Mouse (Mus musculus) bone marrow macrophage, adult 2 months (primary cell): Measurements from ENCODE around the gene Fam189a2. TPM values are rescaled to one million over a fixed set of nuclear protein-coding genes. Genes with fewer than 3 reads are reported as not detected.

Experiments
- H3K27ac ChIP-seq: 2 replicates; pipeline ENCODE4 v1.5.1; 2012; ENCODE audit warnings: low read depth, low read length; ENCODE audit not compliant: insufficient read depth
- H3K4me1 ChIP-seq: 2 replicates; pipeline ENCODE4 v1.6.1; 2012; ENCODE audit warnings: low read length; ENCODE audit not compliant: control insufficient read depth, insufficient read depth
- H3K4me3 ChIP-seq: 2 replicates; pipeline ENCODE4 v1.5.1; 2012; ENCODE audit warnings: mild to moderate bottlenecking, low read length, moderate library complexity; ENCODE audit not compliant: insufficient read depth
- CTCF ChIP-seq: IDR thresholded peaks from 2 replicates; pipeline ENCODE4 v1.5.1; 2012; ENCODE audit warnings: low read depth, mild to moderate bottlenecking, low read length, moderate library complexity
- POLR2A ChIP-seq: IDR thresholded peaks from 2 replicates; pipeline ENCODE4 v1.6.1; 2012; ENCODE audit warnings: mild to moderate bottlenecking, low read depth, low read length, borderline replicate concordance
- polyA plus RNA-seq: library from polyadenylated mRNA; stranded (reverse); fragments of >200 nt; gene quantifications from 2 replicates; pipeline ENCODE4 v1.2.4, GENCODE M21; 2012; ENCODE audit not compliant: missing spikeins, insufficient read depth, insufficient read length

Gene Fam189a2
- not detected in 2 replicates for polyA plus RNA-seq

- Histone ChIP-seq H3K4me1 (peaks cover 8% of the 10 kb centered on the region), H3K4me3 (peak within 1 kb of the TSS; percentile 79), H3K27ac (no peak within 1 kb of the TSS)
- TF ChIP-seq POLR2A, result no peak
- TF ChIP-seq CTCF, result no peak
Observed at GRCm38 (mm10) chr19:24030871-24031556, at the start of gene Fam189a2. TSS of gene Fam189a2 (minus strand) at chr19:24031019.

DNA sequence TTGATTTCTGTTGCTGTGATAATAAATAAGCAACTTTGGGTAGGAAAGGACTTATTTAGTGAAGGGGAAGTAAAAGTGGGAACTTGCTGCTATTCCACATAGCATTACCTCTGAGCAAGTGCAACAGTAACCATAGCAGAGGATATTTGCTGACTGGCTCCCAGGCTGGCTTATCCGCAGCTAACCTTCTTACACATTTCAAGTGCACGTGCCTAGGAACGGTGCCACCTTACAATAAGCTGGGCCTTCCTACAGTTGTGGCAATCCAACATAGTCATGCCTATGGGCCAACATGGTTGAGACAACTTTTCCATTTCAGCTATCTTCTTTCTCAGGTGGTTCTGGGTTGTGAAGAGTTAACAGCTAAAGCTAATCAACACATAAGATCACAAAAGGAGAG is 46.8 kb upstream of the Fam189a2 start:
- TF ChIP-seq POLR2A (no peak), CTCF (no peak)
- H3K4me1 ChIP-seq, result peaks cover 24% of the 10 kb centered on the region
- no peak overlapping the region for H3K4me3 ChIP-seq
- no peak overlapping the region for H3K27ac ChIP-seq

DNA sequence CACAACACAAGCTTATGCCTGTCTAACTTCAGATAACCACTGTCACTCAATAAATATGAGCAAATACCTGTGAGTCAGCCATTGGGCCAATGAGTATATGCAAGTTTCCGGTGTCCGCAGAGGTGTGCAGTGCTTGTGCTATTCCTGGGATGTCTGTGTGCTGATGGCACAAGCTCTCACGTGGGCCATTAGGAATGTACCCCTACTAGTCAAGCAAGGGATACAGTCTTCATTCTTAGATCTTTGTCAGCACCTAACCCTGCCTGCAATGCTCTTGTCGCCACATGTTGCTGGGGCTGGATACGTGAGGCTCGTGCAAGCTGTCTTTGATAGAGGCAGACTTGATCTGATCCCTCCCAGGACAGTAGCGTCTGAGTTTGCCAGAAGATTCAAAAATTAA is 45.7 kb upstream of the Fam189a2 start:
- no peak for TF ChIP-seq POLR2A
- no peak for TF ChIP-seq CTCF
- no peak overlapping the region for H3K4me3 ChIP-seq
- peaks cover 24% of the 10 kb centered on the region for H3K4me1 ChIP-seq
- no peak overlapping the region for H3K27ac ChIP-seq

- TF ChIP-seq POLR2A (no peak), CTCF (no peak)
Observed at GRCm38 (mm10) chr19:24075927-24076326, 45.1 kb upstream of the Fam189a2 start.

GRCm38 (mm10) chr19:24073155-24073554 is 42.3 kb upstream of the Fam189a2 start:
- Histone ChIP-seq H3K4me1 (peaks cover 19% of the 10 kb centered on the region), H3K27ac (no peak overlapping the region), H3K4me3 (no peak overlapping the region)
- no peak for TF ChIP-seq CTCF
- TF ChIP-seq POLR2A, result no peak

More at GRCm38 (mm10) chr19:24075927-24076326, 45.1 kb upstream of the Fam189a2 start:
- H3K4me1 ChIP-seq, result peaks cover 22% of the 10 kb centered on the region
- no peak overlapping the region for H3K4me3 ChIP-seq
- H3K27ac ChIP-seq, result no peak overlapping the region

DNA sequence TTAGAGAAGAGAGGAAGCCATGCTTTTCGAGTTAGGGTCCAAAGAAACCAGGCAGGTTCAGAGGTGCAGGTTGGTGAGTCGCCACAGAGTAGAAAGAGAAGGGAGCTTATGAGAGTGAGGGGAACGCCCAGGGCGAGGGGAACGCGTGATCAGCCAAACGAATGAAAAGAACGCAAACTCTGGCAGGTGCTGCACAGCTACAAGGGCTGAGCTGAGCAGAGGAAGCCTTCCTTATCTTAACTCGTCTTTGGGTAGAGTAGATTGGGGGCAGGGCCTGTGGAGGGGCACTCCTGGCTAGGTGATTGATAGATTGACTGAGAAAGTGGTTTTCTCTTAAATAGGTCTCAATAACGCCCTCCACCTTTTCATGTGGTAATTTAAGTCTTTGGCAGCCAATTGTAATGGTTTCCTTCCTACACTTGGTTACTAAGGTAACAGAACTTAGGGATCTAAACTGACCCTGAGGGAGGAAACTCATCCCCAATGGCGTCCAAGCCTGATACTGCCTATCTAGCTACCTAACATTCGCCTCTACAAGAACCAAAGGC is 33.6 kb upstream of the Fam189a2 start:
- Histone ChIP-seq H3K4me3 (no peak overlapping the region), H3K27ac (no peak overlapping the region), H3K4me1 (no peaks in the 10 kb centered on the region)
- TF ChIP-seq CTCF (no peak), POLR2A (no peak)

- H3K4me1 ChIP-seq, result no peaks in the 10 kb centered on the region
- no peak overlapping the region for H3K4me3 ChIP-seq
- TF ChIP-seq POLR2A, result no peak
- TF ChIP-seq CTCF, result no peak
- no peak overlapping the region for H3K27ac ChIP-seq
Observed at GRCm38 (mm10) chr19:24063585-24063984, 32.8 kb upstream of the Fam189a2 start.

GRCm38 (mm10) chr19:24058851-24059250 is 28.0 kb upstream of the Fam189a2 start:
- no peak for TF ChIP-seq CTCF
- Histone ChIP-seq H3K4me1 (peaks cover 18% of the 10 kb centered on the region), H3K27ac (no peak overlapping the region), H3K4me3 (no peak overlapping the region)

DNA sequence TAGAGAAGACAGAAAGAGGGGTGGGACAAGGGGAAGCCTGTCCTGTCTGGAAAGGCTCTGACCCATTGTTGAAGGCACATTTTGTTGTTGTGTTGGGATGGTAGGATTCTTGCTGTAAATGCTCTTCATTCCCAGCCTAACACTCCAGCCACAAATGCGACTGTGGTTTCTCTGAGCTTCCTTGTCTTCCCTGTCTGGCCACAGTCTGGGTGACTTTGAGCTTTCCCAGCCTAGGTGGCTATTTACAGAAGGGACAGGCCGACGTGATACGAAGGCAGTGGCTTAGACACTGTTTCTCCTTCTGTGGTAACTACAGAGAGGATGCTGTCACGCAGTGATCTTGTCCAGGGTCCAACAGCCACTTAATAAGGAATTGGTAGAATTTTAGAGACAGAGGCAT is 27.2 kb upstream of the Fam189a2 start:
- peaks cover 18% of the 10 kb centered on the region for H3K4me1 ChIP-seq
- TF ChIP-seq POLR2A (no peak), CTCF (no peak)
- no peak overlapping the region for H3K4me3 ChIP-seq

DNA sequence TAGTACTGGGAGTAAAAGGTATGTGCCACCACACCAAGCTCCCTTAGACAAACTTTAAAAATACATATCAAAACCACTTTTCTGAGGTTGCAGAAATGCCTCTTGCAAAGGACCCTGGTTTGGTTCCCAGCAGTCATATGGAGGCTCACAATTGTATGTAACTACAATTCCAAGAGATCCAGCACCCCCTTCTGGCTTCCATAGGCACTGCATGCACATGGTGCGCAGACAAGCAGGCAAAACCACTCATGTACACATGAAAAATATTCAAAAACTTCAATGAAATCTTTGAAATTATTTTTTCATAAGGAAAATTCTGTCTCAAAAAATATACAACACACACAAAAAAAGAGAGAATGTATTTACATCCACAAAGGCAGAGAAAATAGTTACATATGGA is 26.1 kb upstream of the Fam189a2 start:
- Histone ChIP-seq H3K4me1 (peaks cover 18% of the 10 kb centered on the region), H3K27ac (no peak overlapping the region), H3K4me3 (no peak overlapping the region)
- TF ChIP-seq CTCF, result no peak
- TF ChIP-seq POLR2A, result no peak

More for the DNA sequence above, 27.2 kb upstream of the Fam189a2 start:
- no peak overlapping the region for H3K27ac ChIP-seq
